Mouse (Mus musculus): ENCODE measurements around the gene Tfap2b. TPM values are rescaled to one million over a fixed set of nuclear protein-coding genes. Genes with fewer than 3 reads are reported as not detected.

The Tfap2b gene
- 2.0 TPM for polyA plus RNA-seq (2015; fragmentation: Illumina TruSeq; extraction: RNeasy Lipid Tissue Mini Kit (QIAGEN cat#74804); ENCODE audit: low read depth, low replicate concordance)

GRCm38 (mm10) chr1:19208641-19209358 lies at the start of gene Tfap2b:
Gene Tfap2b (plus strand): TSS chr1:19208914.

Other genes starting within 250 kb of the Tfap2b start
- gene Tfap2d, start 105.9 kb upstream of the Tfap2b start, polyA plus RNA-seq (2015; fragmentation: Illumina TruSeq; extraction: RNeasy Lipid Tissue Mini Kit (QIAGEN cat#74804); ENCODE audit: low read depth, low replicate concordance) = 4.0 TPM